Mouse (Mus musculus) cortical plate, adult 2 months (tissue): ENCODE measurements around the gene Cdca5. TPM values are rescaled to one million over a fixed set of nuclear protein-coding genes. Genes with fewer than 3 reads are reported as not detected.

Source experiments
- H3K27ac ChIP-seq: fragments of 200-500 bp; 2 replicates; pipeline ENCODE4 v1.5.1; 2012; ENCODE audit warnings: low read length, control low read depth, inconsistent platforms; ENCODE audit not compliant: insufficient read depth
- H3K4me1 ChIP-seq: fragments of 200-500 bp; 2 replicates; pipeline ENCODE4 v1.6.1; 2011; ENCODE audit warnings: low read length; ENCODE audit not compliant: control insufficient read depth, insufficient read depth
- H3K4me3 ChIP-seq: fragments of 200-500 bp; 2 replicates; pipeline ENCODE4 v1.5.1; 2011; ENCODE audit warnings: mild to moderate bottlenecking, low read length, control low read depth; ENCODE audit not compliant: insufficient read depth
- CTCF ChIP-seq: fragments of 200-500 bp; IDR thresholded peaks from 2 replicates; pipeline ENCODE4 v1.5.1; 2011; ENCODE audit warnings: mild to moderate bottlenecking, control low read depth, low read length; ENCODE audit not compliant: insufficient read depth; ENCODE audit errors: extremely low read depth
- POLR2A ChIP-seq: fragments of 200-500 bp; IDR thresholded peaks from 2 replicates; pipeline ENCODE4 v1.6.1; 2011; ENCODE audit warnings: mild to moderate bottlenecking, low read length, control low read depth; ENCODE audit not compliant: insufficient read depth; ENCODE audit errors: extremely low read depth
- polyA plus RNA-seq: library from polyadenylated mRNA; depleted of rRNA; stranded (reverse); fragments of >200 nt; gene quantifications from 2 replicates; pipeline ENCODE4 v1.2.3, GENCODE M21; 2012

The Cdca5 gene
- polyA plus RNA-seq, 1 experiment = 0.44 TPM

GRCm38 (mm10) chr19:6046294-6047153, 38.3 kb upstream of the Cdca5 start, which contains the start of gene Syvn1:
Gene Syvn1 (plus strand): TSS chr19:6046576.
- Histone ChIP-seq H3K4me3 (peak within 1 kb of the TSS; percentile 81), H3K4me1 (peaks cover 6% of the 10 kb centered on the region), H3K27ac (peak within 1 kb of the TSS; percentile 95)
- TF ChIP-seq CTCF = no peak
- peak; percentile 79 for TF ChIP-seq POLR2A

- Histone ChIP-seq H3K4me3 (peak overlapping the region; percentile 81), H3K27ac (peak overlapping the region; percentile 48; the same call in 1 of the 2 replicates), H3K4me1 (peaks cover 6% of the 10 kb centered on the region)
- TF ChIP-seq POLR2A (no peak), CTCF (no peak)
Observed at GRCm38 (mm10) chr19:6047154-6047898, 37.5 kb upstream of the Cdca5 start.

- Histone ChIP-seq H3K27ac (no peak overlapping the region), H3K4me1 (peaks cover 6% of the 10 kb centered on the region), H3K4me3 (peak overlapping the region; percentile 81)
- TF ChIP-seq POLR2A (no peak), CTCF (no peak)
Observed at GRCm38 (mm10) chr19:6047899-6048166, 37.0 kb upstream of the Cdca5 start.

- Histone ChIP-seq H3K4me3 (no peak overlapping the region), H3K27ac (no peak overlapping the region), H3K4me1 (peaks cover 6% of the 10 kb centered on the region)
- no peak for TF ChIP-seq POLR2A
- no peak for TF ChIP-seq CTCF
Observed at GRCm38 (mm10) chr19:6048681-6049410, 35.9 kb upstream of the Cdca5 start.

GRCm38 (mm10) chr19:6052516-6052915, 32.3 kb upstream of the Cdca5 start:
- Histone ChIP-seq H3K4me3 (no peak overlapping the region), H3K27ac (no peak overlapping the region), H3K4me1 (peaks cover 5% of the 10 kb centered on the region)
- TF ChIP-seq POLR2A = no peak
- TF ChIP-seq CTCF = no peak

- Histone ChIP-seq H3K4me1 (peaks cover 3% of the 10 kb centered on the region; the same call in 1 of the 2 replicates), H3K4me3 (no peak overlapping the region), H3K27ac (no peak overlapping the region)
- TF ChIP-seq POLR2A = no peak
- no peak for TF ChIP-seq CTCF
Observed at GRCm38 (mm10) chr19:6054296-6054695, 30.5 kb upstream of the Cdca5 start.

GRCm38 (mm10) chr19:6056696-6057095, 28.1 kb upstream of the Cdca5 start:
- TF ChIP-seq POLR2A (no peak), CTCF (no peak)
- no peak overlapping the region for H3K27ac ChIP-seq
- H3K4me1 ChIP-seq = peaks cover 3% of the 10 kb centered on the region; the same call in 1 of the 2 replicates
- peak overlapping the region; percentile 57; the same call in 1 of the 2 replicates for H3K4me3 ChIP-seq

GRCm38 (mm10) chr19:6057313-6058096, 27.3 kb upstream of the Cdca5 start, which contains the start of the genes Mrpl49 and Fau:
Gene Mrpl49 (minus strand): TSS chr19:6057785.
Gene Fau (plus strand): TSS chr19:6057844.
- Histone ChIP-seq H3K27ac (peak within 1 kb of the TSS; percentile 66), H3K4me3 (peak within 1 kb of the TSS; percentile 57), H3K4me1 (peaks cover 5% of the 10 kb centered on the region; the same call in 1 of the 2 replicates)
- TF ChIP-seq CTCF (no peak), POLR2A (peak; percentile 83; the same call in 1 of the 2 replicates)
